Mouse (Mus musculus) intestine, postnatal 0 days (tissue): ENCODE results near the gene Akap8. TPM values are rescaled to one million over a fixed set of nuclear protein-coding genes. Genes with fewer than 3 reads are reported as not detected.
A peak's percentile ranks its signal among the peaks of the same experiment; 100 is the strongest.

Experiments
- ATAC-seq: fragments of 200-750 bp; cut with Nextera tagmentation; 2 replicates; pipeline ENCODE4 v1.8.0; 2017; ENCODE audit warnings: mild to moderate bottlenecking, moderate TSS enrichment, moderate library complexity
- H3K27ac ChIP-seq: fragments of 300-500 bp; sonication (generic); 2 replicates; pipeline ENCODE4 v1.5.1; 2014; ENCODE audit warnings: mild to moderate bottlenecking, low read depth, low read length, moderate library complexity
- H3K27me3 ChIP-seq: fragments of 300-500 bp; sonication (generic); replicated peaks from 2 replicates; pipeline ENCODE4 v1.6.1; 2014; ENCODE audit warnings: low read length, mixed read lengths; ENCODE audit not compliant: control insufficient read depth, insufficient read depth
- H3K36me3 ChIP-seq: fragments of 300-500 bp; sonication (generic); 2 replicates; pipeline ENCODE4 v1.6.1; 2014; ENCODE audit warnings: mild to moderate bottlenecking, moderate library complexity; ENCODE audit not compliant: control insufficient read depth, insufficient read depth
- H3K4me1 ChIP-seq: fragments of 300-500 bp; sonication (generic); replicated peaks from 2 replicates; pipeline ENCODE4 v1.6.1; 2014; ENCODE audit warnings: antibody characterized with exemption, low read length, mixed read lengths; ENCODE audit not compliant: control insufficient read depth, insufficient read depth
- H3K4me2 ChIP-seq: fragments of 300-500 bp; sonication (generic); replicated peaks from 2 replicates; pipeline ENCODE4 v1.6.1; 2014; ENCODE audit warnings: low read depth, mild to moderate bottlenecking, moderate library complexity
- H3K4me3 ChIP-seq: fragments of 300-500 bp; sonication (generic); 2 replicates; pipeline ENCODE4 v1.5.1; 2014; ENCODE audit warnings: low read depth, low read length
- H3K9ac ChIP-seq: fragments of 300-500 bp; sonication (generic); 2 replicates; pipeline ENCODE4 v1.6.1; 2014; ENCODE audit warnings: mild to moderate bottlenecking, low read depth, low read length
- H3K9me3 ChIP-seq: fragments of 300-500 bp; sonication (generic); 2 replicates; pipeline ENCODE4 v1.6.1; 2016; ENCODE audit warnings: mixed run types; ENCODE audit not compliant: control insufficient read depth
- CTCF ChIP-seq: sonication (generic); IDR thresholded peaks from 2 replicates; pipeline ENCODE4 v1.5.1; 2016; ENCODE audit warnings: low read depth, mild to moderate bottlenecking, control low read depth, antibody characterized with exemption, moderate library complexity
- WGBS: fragments of 180-500 bp; shearing (Covaris S2); extraction: QIAGEN DNeasy Blood & Tissue Kit; methylation state at CpG from one replicate; pipeline ENCODE4 v1.1.7; 2014; 5-methylcytosine and 5-hydroxymethylcytosine counted together
- polyA plus RNA-seq: library from polyadenylated mRNA; unstranded; fragments of >200 nt; fragmentation: Nextera tagmentation; extraction: Ambion mirVana; gene quantifications from 2 replicates; pipeline ENCODE4 v1.2.1, GENCODE M21; 2015

The Akap8 gene
- polyA plus RNA-seq, 1 experiment from 2014 or later, result 18.3 TPM

DNA sequence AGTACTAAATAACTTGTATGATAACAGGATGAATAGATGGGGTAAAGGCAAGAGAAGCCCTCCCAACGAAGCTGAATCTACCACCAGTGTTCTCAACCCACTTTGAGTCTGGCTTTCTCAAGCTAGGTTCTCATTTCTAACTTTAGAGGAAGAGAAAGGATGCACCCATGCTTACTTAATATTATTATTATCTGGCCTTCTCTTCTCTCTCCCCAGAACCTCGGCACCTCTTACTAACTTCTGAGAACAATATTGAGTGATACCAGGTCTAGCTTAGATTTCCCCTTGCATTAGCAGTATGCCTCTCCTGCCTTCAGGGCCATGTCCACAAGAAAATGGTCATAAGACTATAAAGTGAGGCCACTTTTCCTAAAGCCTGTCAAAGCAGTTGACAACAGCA, 52.9 kb downstream of the Akap8 start:
- no peak overlapping the region for H3K9ac ChIP-seq
- H3K27me3 ChIP-seq, result no peaks in the 10 kb centered on the region
- no peaks in the 10 kb centered on the region for H3K36me3 ChIP-seq
- TF ChIP-seq CTCF, result no peak
- H3K4me3 ChIP-seq, result no peak overlapping the region
- H3K27ac ChIP-seq, result no peak overlapping the region
- no peaks in the 10 kb centered on the region for H3K9me3 ChIP-seq
- no peaks in the 10 kb centered on the region for H3K4me1 ChIP-seq
- H3K4me2 ChIP-seq, result no peak overlapping the region
- ATAC-seq, result no peak
- 79% methylated on average over 2 of the region's 2 CpGs for WGBS

- Histone ChIP-seq H3K27me3 (no peaks in the 10 kb centered on the region), H3K9ac (no peak overlapping the region), H3K4me3 (no peak overlapping the region), H3K27ac (no peak overlapping the region), H3K9me3 (no peaks in the 10 kb centered on the region), H3K4me2 (no peak overlapping the region), H3K4me1 (no peaks in the 10 kb centered on the region), H3K36me3 (no peaks in the 10 kb centered on the region)
- no peak for ATAC-seq
- TF ChIP-seq CTCF, result no peak
- 59% methylated on average over 1 of the region's 1 CpGs for WGBS
Observed at GRCm38 (mm10) chr17:32267617-32268016, 53.4 kb downstream of the Akap8 start.

DNA sequence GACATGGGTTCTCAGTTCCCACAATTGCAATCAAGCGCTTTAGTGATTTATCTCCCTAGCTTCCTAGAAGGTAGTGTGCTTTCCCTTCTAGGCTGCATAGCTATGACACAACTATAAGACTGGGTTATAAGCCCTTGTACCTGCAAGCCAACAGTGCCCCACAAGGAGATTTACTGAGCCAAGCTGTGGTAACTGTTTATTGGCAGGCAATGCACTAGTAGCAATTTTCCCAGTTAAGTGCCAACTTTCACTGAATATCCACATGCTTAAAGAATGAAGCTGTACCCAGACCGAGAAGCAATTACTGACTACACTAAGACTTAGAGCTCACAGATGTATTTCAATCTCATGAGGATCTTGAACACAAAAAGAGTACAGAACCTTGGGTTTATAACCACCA, 57.4 kb downstream of the Akap8 start:
- Histone ChIP-seq H3K27ac (no peak overlapping the region), H3K4me3 (no peak overlapping the region), H3K27me3 (no peaks in the 10 kb centered on the region), H3K36me3 (no peaks in the 10 kb centered on the region), H3K9me3 (no peaks in the 10 kb centered on the region), H3K4me2 (no peak overlapping the region), H3K4me1 (no peaks in the 10 kb centered on the region), H3K9ac (no peak overlapping the region)
- 63% methylated on average over 2 of the region's 2 CpGs for WGBS
- ATAC-seq, result no peak
- TF ChIP-seq CTCF, result no peak

GRCm38 (mm10) chr17:32262831-32263559, 58.0 kb downstream of the Akap8 start:
- WGBS, result 86% methylated on average over 8 of the region's 8 CpGs

DNA sequence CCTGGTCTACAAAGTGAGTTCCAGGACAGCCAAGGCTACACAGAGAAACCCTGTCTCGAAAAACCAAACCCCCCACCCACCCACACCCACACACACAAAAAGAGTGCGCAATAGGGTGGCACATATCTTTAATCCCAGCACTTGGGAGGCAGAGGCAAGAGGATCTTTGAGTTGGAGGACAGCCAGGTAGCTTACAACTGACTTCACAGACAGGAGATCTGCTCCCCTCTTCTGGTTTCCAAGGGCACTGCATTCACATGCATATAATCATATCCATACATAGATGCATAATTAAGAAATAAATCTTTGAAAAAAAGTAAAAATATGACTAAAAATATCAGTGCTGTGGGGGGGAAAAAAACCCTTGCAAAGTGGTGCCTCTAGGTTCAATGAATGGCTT, 62.2 kb downstream of the Akap8 start:
- Histone ChIP-seq H3K27ac (no peak overlapping the region), H3K4me2 (no peak overlapping the region), H3K9ac (no peak overlapping the region), H3K4me3 (no peak overlapping the region), H3K4me1 (no peaks in the 10 kb centered on the region), H3K9me3 (no peaks in the 10 kb centered on the region), H3K36me3 (no peaks in the 10 kb centered on the region), H3K27me3 (no peaks in the 10 kb centered on the region)
- ATAC-seq, result no peak
- peak; percentile 47 for TF ChIP-seq CTCF
- 96% methylated on average over 2 of the region's 2 CpGs for WGBS

More at GRCm38 (mm10) chr17:32262831-32263559, 58.0 kb downstream of the Akap8 start:
- H3K4me2 ChIP-seq, result no peak overlapping the region
- H3K27me3 ChIP-seq, result no peaks in the 10 kb centered on the region
- no peak overlapping the region for H3K27ac ChIP-seq
- H3K9ac ChIP-seq, result no peak overlapping the region
- no peak for TF ChIP-seq CTCF
- no peak for ATAC-seq
- no peaks in the 10 kb centered on the region for H3K36me3 ChIP-seq
- H3K4me3 ChIP-seq, result no peak overlapping the region
- no peaks in the 10 kb centered on the region for H3K9me3 ChIP-seq
- H3K4me1 ChIP-seq, result no peaks in the 10 kb centered on the region

DNA sequence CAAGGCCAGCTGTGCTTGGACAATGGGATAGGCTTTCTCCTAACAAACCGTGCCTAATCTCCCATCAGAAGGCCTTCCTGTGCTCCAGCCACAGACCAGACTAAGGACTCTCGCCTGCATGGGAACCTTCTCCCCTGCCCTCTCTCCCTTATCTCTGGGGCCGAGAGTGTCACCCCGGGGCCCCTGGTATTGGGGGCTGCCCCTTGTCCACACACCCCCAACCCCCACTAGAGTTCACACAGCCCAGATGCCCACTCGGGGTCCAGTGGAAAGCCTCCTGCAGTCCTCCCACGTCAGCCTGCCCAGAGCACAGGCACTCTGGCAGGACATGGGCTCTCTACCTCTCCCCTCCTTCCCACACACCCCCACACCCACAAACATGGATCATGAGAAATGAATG, 63.1 kb downstream of the Akap8 start:
- Histone ChIP-seq H3K9me3 (no peaks in the 10 kb centered on the region), H3K9ac (no peak overlapping the region), H3K4me2 (no peak overlapping the region), H3K36me3 (no peaks in the 10 kb centered on the region), H3K4me1 (no peaks in the 10 kb centered on the region), H3K27ac (no peak overlapping the region), H3K4me3 (no peak overlapping the region), H3K27me3 (no peaks in the 10 kb centered on the region)
- ATAC-seq, result no peak
- 44% methylated on average over 6 of the region's 6 CpGs for WGBS
- no peak for TF ChIP-seq CTCF
